Mouse (Mus musculus) brown adipose tissue, adult 24 weeks (tissue): ENCODE data around the gene Gpr1. TPM values are rescaled to one million over a fixed set of nuclear protein-coding genes. Genes with fewer than 3 reads are reported as not detected.
A peak's percentile ranks its signal among the peaks of the same experiment; 100 is the strongest.

Source experiments
- H3K27ac ChIP-seq: fragments of 200-500 bp; replicated peaks from 2 replicates; pipeline ENCODE4 v1.5.1; 2012; ENCODE audit warnings: low read depth, mild to moderate bottlenecking, low read length
- H3K4me1 ChIP-seq: fragments of 200-500 bp; 2 replicates; pipeline ENCODE4 v1.6.1; 2012; ENCODE audit warnings: low read length, mixed read lengths; ENCODE audit not compliant: control insufficient read depth, insufficient read depth, insufficient read length
- H3K4me3 ChIP-seq: fragments of 200-500 bp; 2 replicates; pipeline ENCODE4 v1.5.1; 2012; ENCODE audit warnings: low read depth, mild to moderate bottlenecking, low read length, moderate library complexity; ENCODE audit not compliant: insufficient read depth
- polyA plus RNA-seq: library from polyadenylated mRNA; stranded (reverse); fragments of >200 nt; gene quantifications from 2 replicates; pipeline ENCODE4 v1.2.4, GENCODE M21; 2012; ENCODE audit not compliant: missing spikeins, insufficient read depth, insufficient read length

The Gpr1 gene
- polyA plus RNA-seq, 1 experiment: 1.2 TPM

DNA sequence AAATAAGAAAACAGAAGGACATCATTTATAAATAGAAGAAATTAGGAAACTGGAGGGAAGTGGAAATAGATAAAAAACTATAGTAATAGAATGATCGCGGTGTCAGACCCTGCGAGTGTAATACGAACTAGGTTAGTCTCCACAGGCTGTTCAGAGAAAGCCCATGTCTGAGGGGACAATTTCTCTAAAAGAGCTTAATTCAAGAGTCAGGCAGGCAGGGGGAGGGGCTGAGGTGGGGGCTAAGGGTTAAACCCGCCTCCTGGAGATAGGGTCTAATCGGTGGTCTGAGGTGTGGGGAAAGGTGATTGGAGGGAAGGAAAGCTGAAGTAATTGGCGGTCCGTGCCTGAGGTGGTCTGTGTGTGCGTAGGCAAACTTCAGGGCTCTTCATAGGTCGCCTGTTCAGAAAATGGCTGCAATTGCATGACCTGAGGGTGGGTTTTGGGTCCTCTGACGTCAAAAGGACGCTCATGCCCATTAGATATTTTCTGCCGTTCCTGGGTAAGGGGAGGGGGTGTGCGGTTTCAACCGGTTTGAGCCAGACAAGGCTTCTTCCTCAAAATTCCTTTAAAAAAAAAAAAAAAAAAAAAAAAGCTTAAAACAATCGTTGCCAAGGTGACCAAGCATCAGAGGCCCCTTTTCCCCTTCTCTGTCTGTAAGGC, 32.6 kb upstream of the Gpr1 start:
- H3K4me3 ChIP-seq: no peak overlapping the region

GRCm38 (mm10) chr1:63243854-63244253, 29.5 kb upstream of the Gpr1 start:
- 0 out of 2 replicates have a peak, but pooled peaks cover 2% of the 10 kb centered on the region for H3K4me1 ChIP-seq
- H3K27ac ChIP-seq: no peak overlapping the region
- H3K4me3 ChIP-seq: no peak overlapping the region

More for the DNA sequence above, 32.6 kb upstream of the Gpr1 start:
- Histone ChIP-seq H3K27ac (no peak overlapping the region), H3K4me1 (0 out of 2 replicates have a peak, but pooled peaks cover 2% of the 10 kb centered on the region)

DNA sequence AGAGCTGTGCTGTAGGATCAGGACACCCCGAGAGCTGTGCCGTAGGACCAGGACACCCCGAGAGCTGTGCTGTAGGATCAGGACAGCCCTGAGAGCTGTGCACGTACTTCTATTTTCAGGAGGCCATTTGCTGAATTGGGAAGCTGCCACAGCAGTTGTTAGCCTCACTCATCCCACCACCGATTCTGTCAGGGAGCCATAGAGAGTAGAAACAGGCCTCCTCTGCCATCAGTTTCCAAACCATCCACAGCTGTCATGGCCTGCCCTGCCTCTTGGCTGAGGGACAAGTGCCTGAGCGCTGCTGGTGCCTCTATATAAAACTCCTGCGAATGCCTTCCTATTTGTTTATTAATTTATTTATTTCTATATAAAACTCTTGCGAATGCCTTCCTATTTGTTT, 25.4 kb upstream of the Gpr1 start:
- H3K27ac ChIP-seq: no peak overlapping the region
- H3K4me3 ChIP-seq: no peak overlapping the region
- H3K4me1 ChIP-seq: no peaks in the 10 kb centered on the region

- Histone ChIP-seq H3K4me1 (no peaks in the 10 kb centered on the region), H3K4me3 (no peak overlapping the region), H3K27ac (no peak overlapping the region)
Measured at GRCm38 (mm10) chr1:63239305-63239704, 25.0 kb upstream of the Gpr1 start.

DNA sequence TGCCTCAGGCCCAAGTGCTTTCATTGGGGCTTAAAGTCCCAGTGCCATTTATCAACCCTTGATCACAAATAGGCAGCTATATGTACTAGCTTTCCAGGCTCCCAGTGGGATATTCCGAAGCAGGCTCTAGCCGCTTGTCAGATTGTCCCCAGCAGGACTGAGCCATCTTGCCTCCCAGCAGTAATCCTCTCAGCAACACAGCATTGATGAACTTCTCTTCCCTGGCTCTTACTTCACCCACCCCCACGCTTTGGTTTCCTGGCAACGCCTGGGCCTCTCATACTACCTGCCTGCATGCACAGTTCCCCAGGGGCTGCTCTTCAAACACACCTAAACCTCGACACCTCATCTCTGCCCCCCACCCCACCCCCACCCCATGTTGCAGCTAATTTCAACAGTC, 23.0 kb upstream of the Gpr1 start:
- no peak overlapping the region for H3K4me3 ChIP-seq
- H3K4me1 ChIP-seq: no peaks in the 10 kb centered on the region
- H3K27ac ChIP-seq: no peak overlapping the region

GRCm38 (mm10) chr1:63227241-63227640, 12.9 kb upstream of the Gpr1 start:
- H3K4me1 ChIP-seq: no peaks in the 10 kb centered on the region
- H3K27ac ChIP-seq: no peak overlapping the region
- H3K4me3 ChIP-seq: no peak overlapping the region

- Histone ChIP-seq H3K27ac (no peak overlapping the region), H3K4me3 (no peak overlapping the region)
Measured at GRCm38 (mm10) chr1:63225890-63226289, 11.5 kb upstream of the Gpr1 start.

DNA sequence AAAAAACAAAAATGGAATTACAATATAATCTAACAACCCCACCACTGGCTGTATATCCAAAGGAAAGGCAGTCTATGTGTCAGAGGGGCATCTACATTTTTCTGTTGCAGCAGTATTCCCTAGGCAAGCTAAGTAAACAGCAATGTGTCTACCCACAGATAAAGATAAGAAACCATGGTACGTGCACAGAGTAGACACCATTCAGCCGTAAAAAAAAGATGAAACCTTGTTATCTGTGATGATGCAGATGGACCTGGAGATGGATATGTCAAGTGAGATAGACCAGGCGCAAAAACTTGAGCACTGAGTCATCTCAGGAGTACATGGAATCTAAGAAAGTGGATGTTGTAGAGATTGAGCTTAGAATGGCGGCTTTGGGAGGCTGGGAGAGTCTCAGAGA, 10.7 kb upstream of the Gpr1 start:
- no peaks in the 10 kb centered on the region for H3K4me1 ChIP-seq
- H3K4me3 ChIP-seq: no peak overlapping the region
- H3K27ac ChIP-seq: no peak overlapping the region

More at GRCm38 (mm10) chr1:63225890-63226289, 11.5 kb upstream of the Gpr1 start:
- no peaks in the 10 kb centered on the region for H3K4me1 ChIP-seq

DNA sequence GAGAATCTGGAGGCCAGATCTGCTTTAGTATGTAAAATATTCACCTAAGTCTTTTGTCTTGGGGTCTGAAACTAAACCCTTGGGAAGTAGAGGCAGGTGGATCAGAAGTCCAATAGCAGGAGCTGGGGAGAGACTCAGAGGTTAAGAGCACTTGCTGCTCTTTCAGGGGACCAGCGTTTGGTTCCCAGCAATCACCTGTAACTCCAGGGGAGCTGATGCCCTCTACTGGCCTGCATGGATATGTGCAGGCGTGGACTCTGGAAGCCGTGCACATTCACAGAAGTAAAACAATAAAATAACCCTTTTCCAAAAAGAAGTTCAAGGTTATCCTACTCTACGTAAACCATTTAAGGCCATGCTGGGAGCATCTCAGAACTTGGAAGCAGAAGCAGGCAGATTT, 4.9 kb upstream of the Gpr1 start:
- Histone ChIP-seq H3K27ac (no peak overlapping the region), H3K4me1 (no peaks in the 10 kb centered on the region), H3K4me3 (no peak overlapping the region)

DNA sequence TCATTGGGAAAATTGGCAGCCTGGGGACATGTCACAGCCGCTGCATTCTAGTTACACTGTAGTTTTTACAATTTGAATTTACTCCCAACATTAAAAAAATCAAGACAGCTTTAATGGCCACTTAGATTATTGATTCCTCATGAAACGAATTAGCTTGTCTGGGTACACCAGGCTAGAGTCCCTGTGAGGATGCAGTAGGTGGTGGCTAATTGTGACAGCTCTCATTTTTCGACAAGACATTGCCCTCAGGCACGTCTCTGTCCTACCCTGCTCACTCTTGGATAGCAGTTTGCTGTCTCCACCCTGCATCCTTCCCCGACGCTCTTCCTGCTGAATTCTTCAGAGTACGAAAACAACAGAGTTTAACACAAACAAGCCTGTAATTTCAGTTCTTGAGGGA, 288 bp upstream of the Gpr1 start:
- Histone ChIP-seq H3K4me1 (no peaks in the 10 kb centered on the region), H3K27ac (peak overlapping the region; percentile 78), H3K4me3 (peak overlapping the region; percentile 25; the same call in 1 of the 2 replicates)

DNA sequence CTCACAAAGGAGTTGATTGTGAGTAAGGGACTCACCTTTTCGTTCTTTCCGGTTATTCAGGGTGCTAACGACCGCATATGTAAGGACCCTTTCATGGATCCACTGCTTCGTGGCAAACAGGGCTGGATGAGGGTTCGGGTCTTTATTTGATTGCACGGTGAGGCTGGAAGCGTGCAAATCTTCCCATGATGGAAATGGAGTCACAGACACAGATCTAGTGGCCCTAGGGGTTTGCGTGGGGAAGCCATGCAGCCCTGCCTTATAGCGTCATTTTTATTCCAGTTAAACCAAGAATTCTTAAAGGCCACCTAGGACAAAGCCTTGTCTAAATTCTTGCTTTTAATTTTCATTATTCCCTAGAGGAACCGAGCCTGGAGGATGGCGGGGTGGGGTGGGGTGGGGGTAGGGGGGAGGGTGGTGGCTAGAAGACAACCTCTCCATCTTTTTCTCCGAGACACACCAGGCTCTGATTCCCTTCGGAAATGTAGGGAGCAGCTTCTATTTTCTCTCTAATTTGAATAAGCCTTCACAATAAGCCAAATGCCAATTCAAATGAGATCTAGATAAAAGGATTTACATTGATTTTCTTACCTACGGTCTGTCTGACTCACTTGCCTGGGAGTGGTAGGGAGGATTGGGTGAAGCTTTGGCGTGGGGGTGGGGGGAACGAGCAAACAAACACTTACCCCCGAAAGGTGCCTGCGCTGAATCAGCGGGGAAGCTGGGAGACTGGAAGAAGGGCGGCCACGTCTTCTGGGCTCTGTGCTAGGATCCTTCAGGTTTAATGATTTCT, 669 bp downstream of the Gpr1 start:
- H3K4me1 ChIP-seq: no peaks in the 10 kb centered on the region
- H3K27ac ChIP-seq: peak overlapping the region; percentile 35
- 0 out of 2 replicates have a peak overlapping the region, but pooled peaks have one; percentile 12 for H3K4me3 ChIP-seq

- H3K27ac ChIP-seq: no peak overlapping the region
- H3K4me1 ChIP-seq: no peaks in the 10 kb centered on the region
- no peak overlapping the region for H3K4me3 ChIP-seq
Measured at GRCm38 (mm10) chr1:63209861-63210529, 4.3 kb downstream of the Gpr1 start.

DNA sequence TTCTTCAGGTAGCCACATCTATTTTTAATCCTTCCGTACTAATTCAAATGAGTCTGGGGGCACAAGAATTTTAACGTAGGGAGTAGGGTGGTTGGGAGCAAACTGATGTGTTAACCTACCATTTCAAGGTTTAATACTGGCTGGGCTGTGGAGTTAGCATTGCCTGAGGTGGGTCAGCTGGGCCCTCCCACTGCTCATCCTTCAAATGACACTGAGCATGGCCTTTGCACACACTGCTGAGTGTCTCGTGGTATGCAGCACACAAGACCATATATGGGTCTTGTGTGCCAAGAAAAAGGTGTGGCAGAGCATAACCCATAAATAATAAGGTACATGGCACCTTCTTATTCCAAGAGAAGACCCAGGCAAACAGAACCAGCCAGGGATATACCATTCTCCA, 6.7 kb downstream of the Gpr1 start:
- H3K27ac ChIP-seq: no peak overlapping the region
- H3K4me1 ChIP-seq: no peaks in the 10 kb centered on the region
- H3K4me3 ChIP-seq: no peak overlapping the region

- Histone ChIP-seq H3K4me1 (no peaks in the 10 kb centered on the region), H3K27ac (no peak overlapping the region), H3K4me3 (no peak overlapping the region)
Measured at GRCm38 (mm10) chr1:63204660-63205394, 9.5 kb downstream of the Gpr1 start.
